Mouse (Mus musculus) erythroblast, embryonic 14.5 days (primary cell): ENCODE data around the gene Disp3.

Experiments used
- GATA1 ChIP-seq: IDR thresholded peaks from 2 replicates; pipeline ENCODE4 v1.6.1; 2012; ENCODE audit warnings: low read length, inconsistent platforms, mixed read lengths
- TAL1 ChIP-seq: IDR thresholded peaks from 3 replicates; pipeline ENCODE4 v1.6.1; 2012; ENCODE audit warnings: low read length, inconsistent platforms, mixed read lengths

- no peak for TF ChIP-seq GATA1
- TF ChIP-seq TAL1 = no peak
Observed at GRCm38 (mm10) chr4:148310126-148310525, 22.4 kb upstream of the Disp3 start.
